Comparison of ENCODE assay signal across 13 mouse cellular contexts in the genomic region with DNA sequence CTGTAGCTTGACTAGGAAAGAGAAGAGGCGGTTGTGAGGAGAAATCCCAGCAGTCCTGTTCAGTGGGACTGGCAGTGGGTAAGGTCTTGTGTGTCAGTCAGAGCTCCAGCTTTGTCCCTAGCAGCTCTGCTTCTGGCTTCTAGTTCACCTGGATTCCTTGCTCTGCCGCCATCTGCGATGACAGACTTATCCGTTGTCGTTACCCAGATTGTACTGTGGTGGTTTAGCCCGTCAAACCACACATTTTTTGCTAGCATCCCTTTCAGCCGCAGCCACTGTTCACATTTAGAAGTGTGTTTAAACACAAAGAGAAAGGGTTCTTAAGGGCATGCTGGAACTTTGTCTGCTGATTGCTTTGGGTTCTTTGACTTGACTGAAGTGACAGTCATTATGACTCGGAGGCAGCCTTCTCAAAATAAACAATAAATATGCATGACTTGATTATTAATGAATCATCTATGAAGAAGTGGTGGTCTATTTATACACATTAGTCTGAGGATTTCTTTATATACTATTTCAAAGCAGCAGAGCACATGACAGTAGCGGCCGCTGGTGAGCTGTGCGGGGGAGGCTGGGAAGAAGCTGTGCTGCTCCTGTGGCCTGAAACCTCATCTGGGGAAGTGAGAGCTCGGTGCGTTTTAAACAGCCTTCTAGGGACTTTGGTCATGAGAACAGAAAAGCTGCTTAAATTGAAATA. TPM values are rescaled to one million over a fixed set of nuclear protein-coding genes. Genes with fewer than 3 reads are reported as not detected.
DNase-seq lines count a peak whose midpoint lies in the region; ATAC-seq and TF ChIP-seq lines count a peak whose summit lies in the region.
"Had no signal": no experiment of that assay in that cellular context is flagged by ENCODE, and none has a peak within 500 bp of the region (broad histone marks: within the 10 kb centered on the region; RNA-seq: fewer than 3 reads in every experiment).

No protein-coding gene starts in this region.

- H3K27me3 ChIP-seq in kidney, embryonic 16.5 days (ENCODE audit: insufficient read depth, low read length) = no peaks in the 10 kb centered on the region
- H3K27me3 ChIP-seq in CH12.LX (replicated peaks) = no peaks in the 10 kb centered on the region
- H3K27me3 ChIP-seq in forebrain, embryonic 14.5 days (replicated peaks; ENCODE audit: control insufficient read depth, insufficient read depth, low read length) = no peaks in the 10 kb centered on the region
- no peaks in the 10 kb centered on the region for H3K27me3 ChIP-seq in intestine, embryonic 15.5 days (replicated peaks)
- H3K27me3 ChIP-seq: liver, embryonic 12.5 days; Patski had no signal

- TF ChIP-seq EP300 in CH12.LX (IDR thresholded peaks at IDR 0.05; ENCODE audit: low read length) = peak; percentile 47

- H3K79me2 ChIP-seq in CH12.LX (replicated peaks; ENCODE audit: control insufficient read depth, extremely low read depth, insufficient read depth, poor library complexity, severe bottlenecking) (no peaks in the 10 kb centered on the region), macrophage (ENCODE audit: inconsistent target) (no peaks in the 10 kb centered on the region)

- DNase-seq in kidney, adult 11 months = no peak
- DNase-seq in CH12.LX (ENCODE audit: extremely low read depth) = peak; percentile 42
- peak; percentile 46 for DNase-seq in forebrain, embryonic 14.5 days (ENCODE audit: low spot score)
- no peak for DNase-seq in cerebellum, adult 11-12 months
- DNase-seq in gastrocnemius, postnatal 25 days = no peak
- DNase-seq: adrenal gland, postnatal 25 days; heart, postnatal 10 days; thymus, adult 2 months had no signal

- H3K4me3 ChIP-seq in kidney, embryonic 16.5 days (ENCODE audit: low read length) = no peak overlapping the region
- H3K4me3 ChIP-seq in CH12.LX (replicated peaks in 1 of 3; ENCODE audit: low read depth in 2 of 3, low read length in 2 of 3, poor library complexity in 1 of 3) (no peak overlapping the region), macrophage (ENCODE audit: inconsistent target) (no peak overlapping the region)
- H3K4me3 ChIP-seq in forebrain, embryonic 14.5 days (ENCODE audit: low read depth, low read length) = no peak overlapping the region
- no peak overlapping the region for H3K4me3 ChIP-seq in intestine, embryonic 15.5 days (replicated peaks)
- H3K4me3 ChIP-seq: liver, embryonic 12.5 days had no signal

- 0 out of 2 replicates have a peak, but pooled peaks cover 3% of the 10 kb centered on the region for H3K36me3 ChIP-seq in kidney, embryonic 16.5 days (ENCODE audit: insufficient read depth, low read length)
- H3K36me3 ChIP-seq in CH12.LX (replicated peaks in 1 of 2; ENCODE audit: control insufficient read depth in 1 of 2, insufficient read depth in 1 of 2, low read length in 1 of 2) (peaks cover 11 to 39% of the 10 kb centered on the region in 2 experiments), macrophage (ENCODE audit: inconsistent target) (no peaks in the 10 kb centered on the region)
- H3K36me3 ChIP-seq in forebrain, embryonic 14.5 days (ENCODE audit: control insufficient read depth, insufficient read depth, low read length) = no peaks in the 10 kb centered on the region
- H3K36me3 ChIP-seq in intestine, embryonic 15.5 days = no peaks in the 10 kb centered on the region

- in situ Hi-C loops in CH12.LX (cut with MboI; ENCODE audit: low pct_ligation_motif_present, low pct_unique_long_range_greater_than_20kb, low sequenced_read_pairs) = no loop called here

- 0 out of 2 replicates have a peak, but pooled peaks cover 6% of the 10 kb centered on the region for H3K4me1 ChIP-seq in kidney, embryonic 16.5 days (ENCODE audit: insufficient read depth, low read length)
- H3K4me1 ChIP-seq in CH12.LX (ENCODE audit: control insufficient read depth in 1 of 2, insufficient read depth in 2 of 2) = peaks cover 0 to 62% of the 10 kb centered on the region in 2 experiments; a peak in 3 of 4 replicates
- 0 out of 2 replicates have a peak, but pooled peaks cover 2% of the 10 kb centered on the region for H3K4me1 ChIP-seq in forebrain, embryonic 14.5 days (ENCODE audit: control insufficient read depth, insufficient read depth, low read length)
- no peaks in the 10 kb centered on the region for H3K4me1 ChIP-seq in intestine, embryonic 15.5 days (replicated peaks)
- H3K4me1 ChIP-seq: liver, embryonic 12.5 days had no signal

- peak; percentile 17 for TF ChIP-seq RAD21 in CH12.LX (IDR thresholded peaks at IDR 0.05; ENCODE audit: low read depth, low read length)

- no peak overlapping the region for H3K4me2 ChIP-seq in kidney, embryonic 16.5 days (replicated peaks; ENCODE audit: low read depth, low read length)
- H3K4me2 ChIP-seq in CH12.LX (ENCODE audit: insufficient read depth, low read depth, poor library complexity, severe bottlenecking) = peak overlapping the region; percentile 17; the same call in 1 of the 2 replicates
- H3K4me2 ChIP-seq in forebrain, embryonic 14.5 days (ENCODE audit: low read length) = no peak overlapping the region
- H3K4me2 ChIP-seq in intestine, embryonic 15.5 days (replicated peaks) = no peak overlapping the region
- H3K4me2 ChIP-seq: liver, embryonic 12.5 days had no signal

- WGBS in kidney, embryonic 16.5 days = 54% methylated on average over 13 of the region's 13 CpGs
- WGBS in forebrain, embryonic 14.5 days = 58% methylated on average over 13 of the region's 13 CpGs
- WGBS in macrophage (ENCODE audit: missing documents) = 68% methylated on average over 13 of the region's 13 CpGs
- WGBS in intestine, embryonic 15.5 days = 71% methylated on average over 13 of the region's 13 CpGs

- no peaks in the 10 kb centered on the region for H3K9me3 ChIP-seq in kidney, embryonic 16.5 days (ENCODE audit: low read length)
- H3K9me3 ChIP-seq in CH12.LX (replicated peaks; ENCODE audit: low read length) = no peaks in the 10 kb centered on the region
- H3K9me3 ChIP-seq in forebrain, embryonic 14.5 days (replicated peaks; ENCODE audit: control insufficient read depth, low read length) = no peaks in the 10 kb centered on the region
- no peaks in the 10 kb centered on the region for H3K9me3 ChIP-seq in intestine, embryonic 15.5 days
- H3K9me3 ChIP-seq: liver, embryonic 12.5 days had no signal

- TF ChIP-seq POLR2A in CH12.LX (IDR thresholded peaks at IDR 0.05; ENCODE audit: low read depth, low read length) = no peak

- dilution Hi-C loops in CH12.LX (cut with MboI; ENCODE audit: extremely low pct_ligation_motif_present, extremely low pct_unique_long_range_greater_than_20kb, low sequenced_read_pairs) = no loop called here

- TF ChIP-seq CTCF in CH12.LX (conservative IDR thresholded peaks at IDR 0.05 in 1 of 2, IDR thresholded peaks at IDR 0.05 in 1 of 2; ENCODE audit: low read depth in 2 of 2, low read length in 2 of 2) = peak in 1 of 2 experiments; percentile 13; a peak in 1 of 4 replicates

- ATAC-seq in kidney, embryonic 16.5 days (ENCODE audit: low FRiP score, low TSS enrichment) = peak; percentile 58; the same call in 1 of the 2 replicates
- peak; percentile 77 for ATAC-seq in forebrain, embryonic 14.5 days
- no peak for ATAC-seq in intestine, embryonic 15.5 days
- ATAC-seq: liver, embryonic 12.5 days; Patski had no signal

- no peak overlapping the region for H3K27ac ChIP-seq in kidney, embryonic 16.5 days (ENCODE audit: low read length)
- H3K27ac ChIP-seq in CH12.LX (ENCODE audit: insufficient read depth, low read depth) (no peak overlapping the region), macrophage (0 out of 2 replicates have a peak overlapping the region, but pooled peaks have one; percentile 15)
- no peak overlapping the region for H3K27ac ChIP-seq in forebrain, embryonic 14.5 days (ENCODE audit: low read depth, low read length)
- H3K27ac ChIP-seq in intestine, embryonic 15.5 days = no peak overlapping the region
- H3K27ac ChIP-seq: liver, embryonic 12.5 days had no signal

- H3K9ac ChIP-seq in kidney, embryonic 16.5 days (replicated peaks; ENCODE audit: low read length) = no peak overlapping the region
- no peak overlapping the region for H3K9ac ChIP-seq in CH12.LX (ENCODE audit: insufficient read depth, low read depth)
- no peak overlapping the region for H3K9ac ChIP-seq in forebrain, embryonic 14.5 days (ENCODE audit: low read length)
- no peak overlapping the region for H3K9ac ChIP-seq in intestine, embryonic 15.5 days
- H3K9ac ChIP-seq: liver, embryonic 12.5 days had no signal

TF ChIP-seq in CH12.LX, 34 proteins besides CTCF, POLR2A, EP300 and RAD21:
- TF ChIP-seq BHLHE40 (IDR thresholded peaks at IDR 0.05; ENCODE audit: low read depth, low read length) (peak; percentile 31; the same call in 1 of the 2 replicates), NRF1 (IDR thresholded peaks at IDR 0.05; ENCODE audit: low read depth, low read length) (no peak), IRF4 (IDR thresholded peaks at IDR 0.05; ENCODE audit: low read depth, low read length) (peak; percentile 62; the same call in 1 of the 2 replicates)
TF ChIP-seq in CH12.LX: peak in this region for 2.

RNA-seq across cellular contexts. Expression of a gene that starts 35.6 kb away (rescaled TPM):
- 14.1 and 14.5 TPM in 2 replicates for polyA plus RNA-seq in kidney, embryonic 16.5 days (2015; fragmentation: Nextera tagmentation; extraction: Ambion mirVana)
- 10.0 and 12.0 TPM in 2 replicates for total RNA-seq in CH12.LX (2012; rRNA removed)
- 16.9 and 17.0 TPM in 2 replicates for total RNA-seq in CH12.LX (2014; rRNA removed)
- polyA plus RNA-seq in CH12.LX (2012; ENCODE audit: insufficient read length, low read depth) = 8.4 and 9.8 TPM in 2 replicates
- 13.3 and 15.0 TPM in 2 replicates for polyA plus RNA-seq in forebrain, embryonic 14.5 days (2014; fragmentation: Nextera tagmentation; extraction: Ambion mirVana)
- total RNA-seq in macrophage (2018; cell fraction: chromatin; rRNA removed) = 10 to 100 TPM in 23 of 26 experiments, 1 to 10 TPM in 3; 4.4 to 33.5 (median 26.9) TPM
- 10 to 100 TPM in 18 of 26 experiments, 1 to 10 TPM in 8; 4.9 to 13.6 (median 11.0) TPM for total RNA-seq in macrophage (2018; cell fraction: cytosol; rRNA removed)
- total RNA-seq in macrophage (2018; cell fraction: nucleus; rRNA removed) = 10 to 100 TPM in 24 of 26 experiments, 1 to 10 TPM in 2; 7.8 to 34.3 (median 26.1) TPM
- 7.4 to 14.2 TPM (median 10.8 TPM) in 3 replicates for polyA plus RNA-seq in macrophage (2018)
- 13.1 and 13.7 TPM in 2 replicates for polyA plus RNA-seq in intestine, embryonic 15.5 days (2015; fragmentation: Nextera tagmentation; extraction: Ambion mirVana)
- total RNA-seq in gastrocnemius, postnatal 25 days (2021) = 10 to 100 TPM; 12.8 to 13.0 TPM

Comparison
In these comparisons a context has a peak if more than half of its experiments do, and no peak if none do; other contexts are left out.
1. DNase-seq: peak in CH12.LX (single experiment) and forebrain, embryonic 14.5 days (single experiment); none in kidney, adult 11 months (single experiment), cerebellum, adult 11-12 months (single experiment) and gastrocnemius, postnatal 25 days (single experiment).